Mouse (Mus musculus): ENCODE measurements at regions not wholly inside any gene's neighbourhood (a gene's known extent, or its start where the extent isn't known, plus 50 kb on each side); places are given as distances from the start of the nearest gene placed in this dataset.

DNA sequence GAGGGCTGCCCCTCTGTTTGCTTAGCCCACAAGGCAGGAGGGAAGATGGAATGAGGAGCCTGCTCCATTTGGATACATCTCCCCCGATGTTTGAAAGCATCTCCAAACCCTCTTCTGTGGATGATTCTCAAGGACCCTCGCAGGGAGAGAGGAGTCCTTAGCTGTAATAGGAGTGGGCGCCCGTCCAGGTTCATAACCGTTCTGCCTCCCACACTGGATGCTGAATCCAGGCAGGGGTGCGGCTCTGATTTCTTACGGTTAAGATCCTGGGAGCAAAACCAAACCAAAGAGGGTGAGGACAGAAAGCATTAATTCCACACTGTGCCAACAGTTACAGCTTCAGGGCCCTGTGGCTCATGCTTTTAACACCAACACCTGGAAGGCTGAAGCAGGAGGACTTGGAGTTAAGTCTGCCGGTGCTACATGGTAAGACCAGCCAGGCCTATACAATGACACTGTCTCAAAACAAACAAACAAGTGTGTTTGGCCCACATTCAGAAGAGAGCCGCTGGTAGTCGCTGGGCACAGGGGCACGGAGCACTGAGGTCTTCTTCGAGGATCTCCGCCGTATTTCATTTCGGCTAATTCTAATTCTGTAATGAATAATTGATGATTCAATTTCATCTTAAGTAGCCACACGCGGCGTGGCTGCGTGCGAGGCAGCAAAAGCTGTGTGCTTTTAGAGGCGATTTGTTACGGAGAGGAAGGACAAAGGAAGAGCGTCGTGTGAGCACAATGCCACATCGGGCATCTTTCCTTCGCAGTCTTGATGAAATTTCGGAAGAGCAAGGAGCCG lies 233.8 kb downstream of the Sipa1l2 start:
- WGBS, result 91% methylated on average over 28 of the region's 28 CpGs
- Histone ChIP-seq H3K27ac (ENCODE audit: control insufficient read depth, insufficient read depth, low read depth, low read length, poor library complexity) (no peak overlapping the region), H3K4me1 (ENCODE audit: control insufficient read depth, insufficient read depth, low read length) (no peaks in the 10 kb centered on the region), H3K4me3 (replicated peaks; ENCODE audit: control insufficient read depth, low read depth, low read length) (no peak overlapping the region)
- TF ChIP-seq POLR2A (IDR thresholded peaks at IDR 0.05; ENCODE audit: borderline replicate concordance, control insufficient read depth, low read depth, low read length) (no peak), CTCF (IDR thresholded peaks at IDR 0.05; ENCODE audit: control insufficient read depth, insufficient read depth, low read length) (no peak)

GRCm38 (mm10) chr8:125335171-125335570 lies 234.4 kb downstream of the Sipa1l2 start:
- Histone ChIP-seq H3K27ac (ENCODE audit: control insufficient read depth, insufficient read depth, low read depth, low read length, poor library complexity) (no peak overlapping the region), H3K4me1 (ENCODE audit: control insufficient read depth, insufficient read depth, low read length) (no peaks in the 10 kb centered on the region), H3K4me3 (replicated peaks; ENCODE audit: control insufficient read depth, low read depth, low read length) (no peak overlapping the region)
- no peak for TF ChIP-seq CTCF (IDR thresholded peaks at IDR 0.05; ENCODE audit: control insufficient read depth, insufficient read depth, low read length)
- TF ChIP-seq POLR2A (IDR thresholded peaks at IDR 0.05; ENCODE audit: borderline replicate concordance, control insufficient read depth, low read depth, low read length), result no peak
- WGBS, result 86% methylated on average over 6 of the region's 6 CpGs

DNA sequence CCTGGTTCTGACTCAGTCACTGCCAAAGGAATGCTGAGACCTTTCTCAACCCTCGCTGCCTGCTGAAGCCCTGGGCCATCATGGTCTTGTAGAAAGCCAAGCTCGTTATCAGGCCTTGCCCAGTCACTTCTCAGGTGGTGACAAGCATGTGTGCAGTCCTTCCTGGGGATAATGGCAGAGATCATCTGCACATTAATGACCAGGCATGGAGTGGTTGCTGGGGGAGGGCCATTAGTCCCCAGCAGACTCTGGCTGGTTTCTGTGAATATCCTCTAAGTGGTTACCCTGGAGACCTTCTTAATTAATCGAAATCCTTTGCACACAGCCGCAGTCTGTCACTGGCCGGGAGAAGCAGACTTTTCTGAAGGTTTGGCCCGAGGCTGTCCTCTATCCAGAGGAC lies 239.0 kb downstream of the Sipa1l2 start:
- no peak for TF ChIP-seq CTCF (IDR thresholded peaks at IDR 0.05; ENCODE audit: control insufficient read depth, insufficient read depth, low read length)
- TF ChIP-seq POLR2A (IDR thresholded peaks at IDR 0.05; ENCODE audit: borderline replicate concordance, control insufficient read depth, low read depth, low read length), result no peak
- no peak overlapping the region for H3K27ac ChIP-seq (ENCODE audit: control insufficient read depth, insufficient read depth, low read depth, low read length, poor library complexity)
- H3K4me1 ChIP-seq (ENCODE audit: control insufficient read depth, insufficient read depth, low read length), result peaks cover 1% of the 10 kb centered on the region; the same call in 1 of the 2 replicates
- WGBS, result 79% methylated on average over 6 of the region's 6 CpGs
- H3K4me3 ChIP-seq (replicated peaks; ENCODE audit: control insufficient read depth, low read depth, low read length), result no peak overlapping the region

GRCm38 (mm10) chr8:125328650-125329049 lies 241.0 kb downstream of the Sipa1l2 start:
- Histone ChIP-seq H3K4me1 (ENCODE audit: control insufficient read depth, insufficient read depth, low read length) (peaks cover 1% of the 10 kb centered on the region; the same call in 1 of the 2 replicates), H3K27ac (ENCODE audit: control insufficient read depth, insufficient read depth, low read depth, low read length, poor library complexity) (no peak overlapping the region), H3K4me3 (replicated peaks; ENCODE audit: control insufficient read depth, low read depth, low read length) (no peak overlapping the region)
- 56% methylated on average over 4 of the region's 4 CpGs for WGBS
- TF ChIP-seq CTCF (IDR thresholded peaks at IDR 0.05; ENCODE audit: control insufficient read depth, insufficient read depth, low read length) (no peak), POLR2A (IDR thresholded peaks at IDR 0.05; ENCODE audit: borderline replicate concordance, control insufficient read depth, low read depth, low read length) (no peak)

DNA sequence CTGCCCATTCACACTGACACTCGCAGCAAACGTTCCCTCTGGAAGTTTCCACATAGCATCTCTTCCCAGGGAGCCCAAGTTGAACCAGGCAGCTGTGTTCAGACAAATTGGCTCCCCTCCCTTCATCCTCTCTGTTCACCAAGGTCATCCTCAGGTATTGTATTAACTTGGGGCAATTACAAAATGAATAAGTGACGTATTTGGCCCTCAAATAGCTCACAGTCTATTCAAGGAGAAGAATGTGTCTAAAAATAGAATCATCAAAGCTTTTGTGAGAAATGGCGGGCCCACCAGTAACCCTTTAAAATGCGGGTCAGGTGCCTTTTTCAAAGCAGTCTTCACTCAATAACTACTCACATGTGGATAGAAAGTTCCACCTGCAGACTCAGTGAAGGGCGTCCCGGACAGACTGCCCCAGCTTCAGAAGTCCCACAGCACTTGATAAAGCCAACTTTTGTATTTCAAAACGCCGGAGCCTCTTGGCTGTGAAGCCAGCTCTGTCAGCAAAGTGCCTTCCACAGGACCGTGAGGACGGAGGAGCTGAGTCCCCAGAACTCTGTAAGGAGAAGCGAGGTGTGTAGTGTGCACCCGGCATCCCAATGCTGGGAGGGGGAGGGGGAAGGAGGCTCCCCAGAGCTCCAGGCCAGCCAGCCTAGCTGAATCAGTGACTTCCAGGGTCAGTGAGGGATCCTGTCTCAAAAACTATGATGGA lies 241.9 kb downstream of the Sipa1l2 start:
- 72% methylated on average over 13 of the region's 13 CpGs for WGBS
- peaks cover 1% of the 10 kb centered on the region; the same call in 1 of the 2 replicates for H3K4me1 ChIP-seq (ENCODE audit: control insufficient read depth, insufficient read depth, low read length)
- H3K27ac ChIP-seq (ENCODE audit: control insufficient read depth, insufficient read depth, low read depth, low read length, poor library complexity), result no peak overlapping the region
- TF ChIP-seq POLR2A (IDR thresholded peaks at IDR 0.05; ENCODE audit: borderline replicate concordance, control insufficient read depth, low read depth, low read length), result no peak
- TF ChIP-seq CTCF (IDR thresholded peaks at IDR 0.05; ENCODE audit: control insufficient read depth, insufficient read depth, low read length), result no peak
- H3K4me3 ChIP-seq (replicated peaks; ENCODE audit: control insufficient read depth, low read depth, low read length), result no peak overlapping the region

DNA sequence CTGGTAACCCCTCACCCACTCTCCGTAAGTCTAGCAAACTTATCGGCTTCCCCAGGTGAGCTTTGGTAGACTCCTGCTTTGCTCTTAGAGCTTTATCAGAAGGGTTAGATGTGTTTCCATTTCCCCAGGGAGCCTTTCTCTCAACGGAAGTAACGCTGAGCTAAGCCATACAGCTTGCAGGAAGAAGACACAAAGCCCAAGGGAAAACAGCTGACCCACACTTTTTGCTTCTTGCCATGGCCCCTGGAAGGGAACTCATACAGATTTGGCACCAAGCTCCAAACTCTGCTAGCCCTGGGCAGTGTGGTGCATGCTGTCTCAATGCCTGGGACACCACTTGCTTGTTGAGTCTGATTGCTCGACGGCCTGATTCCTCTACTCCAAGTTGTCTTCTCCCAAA lies 242.6 kb downstream of the Sipa1l2 start:
- WGBS, result 67% methylated on average over 6 of the region's 6 CpGs
- Histone ChIP-seq H3K27ac (ENCODE audit: control insufficient read depth, insufficient read depth, low read depth, low read length, poor library complexity) (no peak overlapping the region), H3K4me1 (ENCODE audit: control insufficient read depth, insufficient read depth, low read length) (peaks cover 1% of the 10 kb centered on the region; the same call in 1 of the 2 replicates), H3K4me3 (replicated peaks; ENCODE audit: control insufficient read depth, low read depth, low read length) (no peak overlapping the region)
- no peak for TF ChIP-seq POLR2A (IDR thresholded peaks at IDR 0.05; ENCODE audit: borderline replicate concordance, control insufficient read depth, low read depth, low read length)
- TF ChIP-seq CTCF (IDR thresholded peaks at IDR 0.05; ENCODE audit: control insufficient read depth, insufficient read depth, low read length), result no peak

DNA sequence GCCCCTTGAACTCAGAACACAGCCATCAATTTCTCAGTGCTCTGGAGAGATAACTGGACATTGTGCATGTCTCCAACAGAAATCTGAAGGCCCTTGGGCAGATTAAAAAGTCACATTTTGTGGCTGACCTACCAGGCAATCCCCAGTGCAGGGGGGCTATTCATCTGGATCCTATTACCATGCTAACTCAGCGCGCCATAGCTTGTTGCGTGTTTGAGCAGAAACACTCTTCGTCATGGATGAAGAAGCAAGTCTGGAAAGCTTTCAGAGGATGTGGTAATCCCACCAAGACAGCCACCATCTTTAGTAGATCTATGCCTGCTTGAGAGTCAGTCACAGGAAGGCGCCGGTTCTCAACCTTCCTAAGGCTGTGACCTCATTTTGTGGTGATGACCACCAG lies 243.9 kb downstream of the Sipa1l2 start:
- Histone ChIP-seq H3K27ac (ENCODE audit: control insufficient read depth, insufficient read depth, low read depth, low read length, poor library complexity) (no peak overlapping the region), H3K4me1 (ENCODE audit: control insufficient read depth, insufficient read depth, low read length) (peaks cover 1% of the 10 kb centered on the region; the same call in 1 of the 2 replicates), H3K4me3 (replicated peaks; ENCODE audit: control insufficient read depth, low read depth, low read length) (no peak overlapping the region)
- TF ChIP-seq POLR2A (IDR thresholded peaks at IDR 0.05; ENCODE audit: borderline replicate concordance, control insufficient read depth, low read depth, low read length), result no peak
- no peak for TF ChIP-seq CTCF (IDR thresholded peaks at IDR 0.05; ENCODE audit: control insufficient read depth, insufficient read depth, low read length)
- 77% methylated on average over 6 of the region's 6 CpGs for WGBS

DNA sequence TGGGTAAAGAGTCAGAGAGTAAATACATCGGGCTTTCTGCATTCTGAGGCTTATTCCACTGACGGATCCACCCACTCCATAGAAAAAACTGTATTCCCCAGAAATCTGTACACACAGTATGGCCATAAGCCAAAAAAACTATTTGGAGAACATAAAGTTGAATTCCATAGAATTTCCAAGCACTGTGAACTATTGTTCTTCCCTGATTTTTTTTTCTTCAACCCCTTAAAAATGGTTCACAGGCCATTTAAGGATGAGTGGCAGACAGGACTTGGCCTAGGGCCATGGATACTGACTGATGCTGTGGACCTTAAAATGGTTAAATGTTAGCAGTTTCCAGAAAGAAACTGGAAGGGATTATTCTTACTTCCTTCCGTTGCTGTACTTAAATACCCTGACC lies 247.0 kb downstream of the Sipa1l2 start:
- Histone ChIP-seq H3K27ac (ENCODE audit: control insufficient read depth, insufficient read depth, low read depth, low read length, poor library complexity) (no peak overlapping the region), H3K4me3 (replicated peaks; ENCODE audit: control insufficient read depth, low read depth, low read length) (no peak overlapping the region), H3K4me1 (ENCODE audit: control insufficient read depth, insufficient read depth, low read length) (peaks cover 1% of the 10 kb centered on the region; the same call in 1 of the 2 replicates)
- TF ChIP-seq CTCF (IDR thresholded peaks at IDR 0.05; ENCODE audit: control insufficient read depth, insufficient read depth, low read length), result no peak
- no peak for TF ChIP-seq POLR2A (IDR thresholded peaks at IDR 0.05; ENCODE audit: borderline replicate concordance, control insufficient read depth, low read depth, low read length)
- 73% methylated on average over 3 of the region's 3 CpGs for WGBS
